Mouse (Mus musculus) liver, embryonic 11.5 days (tissue): ENCODE data around the gene Tmem45b. TPM values are rescaled to one million over a fixed set of nuclear protein-coding genes. Genes with fewer than 3 reads are reported as not detected.
"Not testable (repeated sequence)": the region's sequence is repeated elsewhere in the genome, so short reads cannot be mapped to it uniquely, and the experiment has no call there.

ENCODE experiments used
- ATAC-seq: fragments of 200-750 bp; cut with Nextera tagmentation; replicated peaks from 2 replicates; pipeline ENCODE4 v1.8.0; 2017; ENCODE audit warnings: moderate number of reproducible peaks, mild to moderate bottlenecking, moderate TSS enrichment, moderate library complexity; ENCODE audit not compliant: low FRiP score
- DNase-seq: peaks from one replicate; pipeline ENCODE4 v3.0.0-alpha.2; 2017; ENCODE audit warnings: low spot score
- H3K27ac ChIP-seq: fragments of 300-500 bp; sonication (generic); 2 replicates; pipeline ENCODE4 v1.5.1; 2014; ENCODE audit warnings: mild to moderate bottlenecking, low read depth, low read length, control low read depth
- H3K27me3 ChIP-seq: fragments of 300-500 bp; sonication (generic); replicated peaks from 2 replicates; pipeline ENCODE4 v1.6.1; 2014; ENCODE audit warnings: low read length, mixed read lengths; ENCODE audit not compliant: control insufficient read depth, insufficient read depth
- H3K36me3 ChIP-seq: fragments of 300-500 bp; sonication (generic); 2 replicates; pipeline ENCODE4 v1.6.1; 2014; ENCODE audit warnings: mild to moderate bottlenecking, low read length, moderate library complexity, mixed read lengths; ENCODE audit not compliant: control insufficient read depth, insufficient read depth
- H3K4me1 ChIP-seq: fragments of 300-500 bp; sonication (generic); replicated peaks from 2 replicates; pipeline ENCODE4 v1.6.1; 2014; ENCODE audit warnings: low read length, mixed read lengths; ENCODE audit not compliant: control insufficient read depth, insufficient read depth
- H3K4me2 ChIP-seq: fragments of 300-500 bp; sonication (generic); 2 replicates; pipeline ENCODE4 v1.6.1; 2014; ENCODE audit warnings: mild to moderate bottlenecking, control low read depth, moderate library complexity
- H3K4me3 ChIP-seq: fragments of 300-500 bp; sonication (generic); 2 replicates; pipeline ENCODE4 v1.5.1; 2014; ENCODE audit warnings: low read depth, low read length, control low read depth
- H3K9ac ChIP-seq: fragments of 300-500 bp; sonication (generic); 2 replicates; pipeline ENCODE4 v1.6.1; 2014; ENCODE audit warnings: low read depth, low read length, control low read depth
- H3K9me3 ChIP-seq: fragments of 300-500 bp; sonication (generic); 2 replicates; pipeline ENCODE4 v1.6.1; 2016; ENCODE audit warnings: low read length, inconsistent platforms, mixed read lengths; ENCODE audit not compliant: control insufficient read depth
- WGBS: fragments of 180-500 bp; shearing (Covaris S2); extraction: QIAGEN DNeasy Blood & Tissue Kit; methylation state at CpG from one replicate; pipeline ENCODE4 v1.1.7; 2014; 5-methylcytosine and 5-hydroxymethylcytosine counted together
- polyA plus RNA-seq: library from polyadenylated mRNA; unstranded; fragments of >200 nt; fragmentation: Nextera tagmentation; extraction: Ambion mirVana; gene quantifications from 2 replicates; pipeline ENCODE4 v1.2.1, GENCODE M21; 2014

Gene Tmem45b
- polyA plus RNA-seq: not detected in 2 replicates

DNA sequence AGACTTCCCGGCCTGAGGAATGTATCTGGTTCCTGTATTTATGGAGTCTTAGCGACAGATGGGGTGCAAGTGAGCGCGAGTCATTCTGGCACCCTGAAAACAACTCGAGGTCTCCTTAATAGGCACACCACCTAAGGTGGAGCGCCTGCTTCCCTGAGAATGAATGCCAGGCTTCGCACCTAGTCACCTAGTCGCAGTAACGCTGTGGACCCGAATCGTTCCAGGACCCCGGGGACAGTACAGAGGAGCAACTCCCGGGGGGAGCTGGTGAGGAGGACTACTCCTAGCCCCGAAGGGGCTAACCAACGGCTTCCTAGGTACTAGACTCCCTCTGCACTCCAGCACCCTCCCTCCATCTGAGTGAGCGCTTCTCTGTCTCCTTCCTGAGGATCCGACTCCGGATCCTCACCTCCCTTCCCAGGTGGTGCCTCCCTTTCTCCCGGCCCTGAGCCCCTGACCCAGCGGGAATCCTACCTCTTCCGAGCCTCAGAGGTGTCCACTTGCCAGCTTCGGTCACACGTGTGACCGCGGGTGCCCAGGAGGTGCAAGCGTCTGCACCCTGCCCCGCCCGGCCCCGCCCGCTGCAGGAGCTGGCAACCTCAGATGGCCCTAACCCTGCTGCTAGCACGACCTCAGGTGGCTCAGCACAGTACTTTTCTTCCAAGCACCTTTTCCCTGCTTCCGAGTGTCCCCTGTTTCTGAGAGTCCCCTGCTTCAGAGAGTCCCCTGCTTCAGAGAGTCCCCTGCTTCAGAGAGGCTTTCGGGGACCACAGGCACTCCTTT, at the start of gene Tmem45b:
TSS of gene Tmem45b (minus strand) at position 771 of the 783 bp plus-strand sequence.
- Histone ChIP-seq H3K36me3 (no peaks in the 10 kb centered on the region), H3K27ac (no peak within 1 kb of the TSS), H3K4me3 (no peak within 1 kb of the TSS), H3K9ac (no peak within 1 kb of the TSS), H3K27me3 (peaks cover 33% of the 10 kb centered on the region), H3K4me2 (peak within 1 kb of the TSS; percentile 43), H3K4me1 (0 out of 2 replicates have a peak, but pooled peaks cover 3% of the 10 kb centered on the region), H3K9me3 (no peaks in the 10 kb centered on the region)
- ATAC-seq (no peak), DNase-seq (no peak)
- 9% methylated on average over 33 of the region's 33 CpGs for WGBS

DNA sequence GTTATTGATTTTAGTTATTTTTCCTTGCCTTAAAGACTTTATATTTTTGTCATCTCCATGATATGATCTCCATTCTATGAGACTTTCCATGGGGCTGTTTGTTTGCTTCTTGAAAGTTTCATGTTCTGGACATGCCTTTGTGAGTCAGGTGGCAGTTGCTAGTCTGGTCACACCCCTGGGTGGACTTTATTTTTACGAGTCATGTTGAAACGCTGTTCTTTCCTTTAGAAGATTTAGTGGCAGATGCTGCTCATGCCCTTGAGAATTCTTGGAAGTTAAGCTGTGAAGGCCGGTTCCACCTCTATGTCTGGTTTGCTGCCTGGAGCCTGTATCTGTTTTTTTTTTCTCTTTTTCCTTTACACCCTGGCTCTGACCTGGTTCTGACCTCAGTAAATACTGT, 43.9 kb upstream of the Tmem45b start:
- 75% methylated on average over 3 of the region's 3 CpGs for WGBS
- Histone ChIP-seq H3K9ac (no peak overlapping the region), H3K4me1 (no peaks in the 10 kb centered on the region), H3K4me3 (no peak overlapping the region), H3K4me2 (no peak overlapping the region), H3K9me3 (no peaks in the 10 kb centered on the region), H3K27ac (no peak overlapping the region), H3K27me3 (no peaks in the 10 kb centered on the region), H3K36me3 (no peaks in the 10 kb centered on the region)
- ATAC-seq: no peak
- no peak for DNase-seq

DNA sequence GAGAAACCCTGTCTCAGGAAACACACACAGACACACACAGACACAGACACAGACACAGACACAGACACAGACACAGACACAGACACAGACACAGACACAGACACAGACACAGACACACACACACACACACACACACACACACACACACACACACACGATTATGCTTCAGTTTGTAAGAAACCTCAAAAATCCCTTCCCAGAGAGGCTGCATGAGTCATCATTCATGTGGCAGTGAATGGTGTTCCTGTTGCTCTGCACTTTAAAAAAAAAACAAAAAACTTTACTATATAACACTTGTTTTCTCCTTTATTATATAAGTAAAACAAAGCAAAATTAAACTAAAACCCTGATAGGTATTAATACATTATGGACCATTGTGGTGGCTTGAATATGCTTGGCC, 37.0 kb upstream of the Tmem45b start:
- not testable (repeated sequence) for ATAC-seq, H3K27ac ChIP-seq, H3K4me2 ChIP-seq, H3K9me3 ChIP-seq, H3K27me3 ChIP-seq, H3K4me3 ChIP-seq, H3K36me3 ChIP-seq, DNase-seq, H3K9ac ChIP-seq, H3K4me1 ChIP-seq
- 67% methylated on average over 1 of the region's 1 CpGs for WGBS

DNA sequence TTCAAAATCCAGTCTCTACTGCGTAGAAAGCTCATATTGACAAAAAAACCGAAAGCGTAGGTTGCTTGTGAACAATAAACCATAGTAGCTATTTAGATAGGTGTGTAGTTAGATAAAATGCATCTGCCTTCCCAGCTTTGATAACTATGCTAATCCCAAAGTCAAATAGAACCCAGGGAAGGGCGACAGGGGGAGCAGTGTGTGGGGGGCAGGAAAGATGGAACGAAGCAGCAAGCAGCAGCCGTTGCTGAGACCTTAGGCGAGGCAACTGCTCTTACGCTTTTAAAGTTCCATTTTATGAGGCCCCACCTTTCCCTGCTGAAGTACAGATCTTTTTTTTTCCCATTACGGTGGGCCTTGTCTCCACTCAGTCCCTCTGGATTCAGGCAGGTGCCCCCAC, 1.1 kb downstream of the Tmem45b start:
- Histone ChIP-seq H3K4me1 (0 out of 2 replicates have a peak, but pooled peaks cover 3% of the 10 kb centered on the region), H3K9me3 (no peaks in the 10 kb centered on the region), H3K4me2 (no peak overlapping the region), H3K27me3 (peaks cover 33% of the 10 kb centered on the region), H3K9ac (no peak overlapping the region), H3K36me3 (no peaks in the 10 kb centered on the region), H3K4me3 (no peak overlapping the region), H3K27ac (no peak overlapping the region)
- 43% methylated on average over 9 of the region's 9 CpGs for WGBS
- DNase-seq (no peak), ATAC-seq (no peak)

DNA sequence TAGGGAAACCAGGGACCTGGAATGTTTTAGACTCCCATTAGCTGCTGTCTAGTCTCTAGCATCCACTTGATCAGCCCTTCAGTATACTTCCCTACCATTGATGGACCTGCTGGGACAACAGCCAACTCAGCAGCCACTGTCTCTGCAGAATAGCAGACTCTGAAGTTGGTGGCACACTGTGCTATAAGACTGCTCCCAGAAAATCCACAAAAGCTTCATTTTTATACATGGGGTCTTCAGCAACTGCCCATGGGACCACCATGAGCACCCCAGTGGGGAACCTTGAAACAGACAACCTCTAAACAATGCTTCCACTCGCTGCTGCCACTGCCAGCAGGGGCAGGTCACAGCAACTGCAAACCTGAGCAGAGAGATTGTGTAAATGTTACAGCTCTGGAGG, 9.9 kb downstream of the Tmem45b start:
- Histone ChIP-seq H3K4me2 (no peak overlapping the region), H3K36me3 (no peaks in the 10 kb centered on the region), H3K9ac (no peak overlapping the region), H3K4me3 (no peak overlapping the region), H3K27ac (no peak overlapping the region), H3K27me3 (no peaks in the 10 kb centered on the region), H3K4me1 (no peaks in the 10 kb centered on the region), H3K9me3 (no peaks in the 10 kb centered on the region)
- ATAC-seq (no peak), DNase-seq (no peak)
- WGBS: 52% methylated on average over 1 of the region's 1 CpGs

DNA sequence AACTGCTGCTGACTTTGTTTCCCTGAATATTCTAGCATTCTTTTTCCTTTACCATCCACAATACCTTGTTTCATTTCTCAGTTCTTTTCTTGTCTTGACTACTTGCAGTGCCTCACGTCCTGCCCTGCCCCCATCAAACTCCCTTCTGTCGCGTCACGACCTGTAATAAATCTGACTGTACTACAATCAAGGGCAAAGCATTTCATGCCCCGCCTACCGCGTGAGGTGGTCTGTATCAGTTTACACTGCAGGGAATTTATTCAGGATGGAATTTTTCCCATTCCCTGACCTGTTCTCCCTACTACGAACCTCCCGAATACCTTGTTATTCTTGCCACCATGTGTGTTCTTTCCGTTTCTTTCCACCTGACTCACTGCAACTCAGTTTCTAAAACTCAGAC, 12.1 kb downstream of the Tmem45b start:
- Histone ChIP-seq H3K9ac (no peak overlapping the region), H3K4me1 (no peaks in the 10 kb centered on the region), H3K36me3 (no peaks in the 10 kb centered on the region), H3K4me3 (no peak overlapping the region), H3K9me3 (no peaks in the 10 kb centered on the region), H3K27me3 (no peaks in the 10 kb centered on the region), H3K27ac (no peak overlapping the region), H3K4me2 (no peak overlapping the region)
- ATAC-seq (no peak), DNase-seq (no peak)
- WGBS: 64% methylated on average over 10 of the region's 10 CpGs

DNA sequence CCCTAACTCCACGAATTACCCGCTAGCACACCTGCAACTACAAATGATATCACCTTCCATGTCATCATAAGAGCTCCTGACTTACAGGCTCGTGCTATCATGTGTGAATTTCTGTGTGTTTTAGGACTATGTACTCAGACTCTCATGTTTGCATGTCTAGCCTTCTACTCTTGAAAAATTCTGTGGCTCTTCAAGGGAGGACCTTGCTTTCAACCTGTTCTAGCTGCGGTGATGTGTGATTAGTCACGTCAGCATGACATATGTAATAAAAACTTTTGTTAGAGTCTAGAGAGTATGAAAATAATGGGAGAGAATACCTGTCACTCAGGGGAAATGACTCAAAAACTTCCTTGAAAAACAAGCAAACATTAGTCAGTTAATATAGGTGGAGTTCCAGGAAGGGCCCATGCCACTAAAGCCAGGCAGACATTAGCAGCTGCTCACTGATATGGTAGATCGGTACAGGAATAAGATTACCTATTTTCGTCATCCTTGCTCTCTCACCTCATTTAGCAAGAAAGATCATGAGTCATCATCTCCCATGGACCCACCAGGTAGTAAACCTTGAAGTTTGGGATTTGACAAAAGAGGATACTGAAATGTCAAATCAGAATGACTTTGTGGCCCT, 15.0 kb downstream of the Tmem45b start:
- DNase-seq: no peak
- WGBS: 84% methylated on average over 7 of the region's 7 CpGs
- Histone ChIP-seq H3K27me3 (no peaks in the 10 kb centered on the region), H3K4me2 (no peak overlapping the region), H3K27ac (no peak overlapping the region), H3K9ac (no peak overlapping the region), H3K4me3 (no peak overlapping the region), H3K4me1 (no peaks in the 10 kb centered on the region), H3K36me3 (no peaks in the 10 kb centered on the region), H3K9me3 (no peaks in the 10 kb centered on the region)
- ATAC-seq: no peak

DNA sequence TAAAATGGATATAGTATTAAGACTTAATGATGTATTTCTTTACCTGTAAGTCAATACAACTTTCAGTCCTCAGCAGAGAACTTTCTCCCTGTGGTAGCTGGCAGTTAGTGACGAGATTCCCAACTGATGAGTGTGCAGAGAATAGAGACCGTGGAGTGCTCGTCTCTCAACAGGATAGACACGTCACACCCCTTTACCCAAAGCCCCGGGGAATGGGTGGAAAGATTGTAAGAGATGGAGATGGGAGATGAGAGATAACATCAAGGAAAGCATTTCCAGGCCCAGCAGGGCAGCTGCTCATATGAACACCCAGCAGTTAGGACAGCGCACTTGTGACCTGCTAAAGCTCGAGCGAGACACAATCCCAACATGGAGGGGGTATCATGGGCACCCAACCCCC, 20.0 kb downstream of the Tmem45b start:
- DNase-seq: no peak
- no peak overlapping the region for H3K9ac ChIP-seq
- no peak overlapping the region for H3K4me3 ChIP-seq
- no peaks in the 10 kb centered on the region for H3K4me1 ChIP-seq
- H3K27ac ChIP-seq: no peak overlapping the region
- H3K9me3 ChIP-seq: no peaks in the 10 kb centered on the region
- 81% methylated on average over 8 of the region's 8 CpGs for WGBS
- ATAC-seq: no peak
- H3K4me2 ChIP-seq: no peak overlapping the region
- no peaks in the 10 kb centered on the region for H3K27me3 ChIP-seq
- H3K36me3 ChIP-seq: no peaks in the 10 kb centered on the region

DNA sequence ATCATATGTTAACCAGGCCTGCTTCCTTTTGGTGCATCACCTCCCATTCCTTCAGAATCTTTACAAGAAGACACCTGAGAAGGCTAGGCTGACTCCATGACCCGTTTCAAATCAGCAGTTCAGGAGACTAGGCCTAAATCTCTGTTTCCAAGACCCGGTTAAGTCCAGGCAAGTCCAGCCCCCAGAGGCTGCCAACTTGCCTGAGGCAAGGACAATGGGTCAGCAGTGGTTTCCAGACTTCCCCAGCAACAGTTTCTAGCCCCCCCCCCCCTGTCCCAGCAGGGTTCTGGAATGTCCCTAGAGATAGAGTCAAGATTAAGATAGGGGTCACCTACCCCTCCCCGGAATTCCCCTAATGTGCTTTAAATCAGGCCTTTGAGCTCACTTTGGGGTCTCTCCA, 22.8 kb downstream of the Tmem45b start:
- Histone ChIP-seq H3K4me1 (no peaks in the 10 kb centered on the region), H3K4me2 (no peak overlapping the region), H3K27me3 (no peaks in the 10 kb centered on the region), H3K9me3 (no peaks in the 10 kb centered on the region), H3K4me3 (no peak overlapping the region), H3K27ac (no peak overlapping the region), H3K36me3 (no peaks in the 10 kb centered on the region), H3K9ac (no peak overlapping the region)
- ATAC-seq (no peak), DNase-seq (no peak)
- WGBS: 81% methylated on average over 3 of the region's 3 CpGs
